Mouse (Mus musculus) liver, embryonic 16.5 days (tissue): ENCODE measurements around the gene Ttll2. TPM values are rescaled to one million over a fixed set of nuclear protein-coding genes. Genes with fewer than 3 reads are reported as not detected.
"Not testable (repeated sequence)": the region's sequence is repeated elsewhere in the genome, so short reads cannot be mapped to it uniquely, and the experiment has no call there.

Source experiments
- ATAC-seq: fragments of 200-750 bp; cut with Nextera tagmentation; 2 replicates; pipeline ENCODE4 v1.8.0; 2017; ENCODE audit warnings: low read depth, mild to moderate bottlenecking, moderate number of reproducible peaks, moderate library complexity
- H3K27ac ChIP-seq: fragments of 300-500 bp; sonication (generic); 2 replicates; pipeline ENCODE4 v1.5.1; 2014; ENCODE audit warnings: mild to moderate bottlenecking, low read length
- H3K27me3 ChIP-seq: fragments of 300-500 bp; sonication (generic); 2 replicates; pipeline ENCODE4 v1.6.1; 2014; ENCODE audit warnings: low read depth, low read length, mixed read lengths; ENCODE audit not compliant: control insufficient read depth, insufficient read depth
- H3K36me3 ChIP-seq: fragments of 300-500 bp; sonication (generic); 2 replicates; pipeline ENCODE4 v1.6.1; 2014; ENCODE audit warnings: mild to moderate bottlenecking; ENCODE audit not compliant: control insufficient read depth, insufficient read depth
- H3K4me1 ChIP-seq: fragments of 300-500 bp; sonication (generic); 2 replicates; pipeline ENCODE4 v1.6.1; 2014; ENCODE audit warnings: low read depth, low read length, mixed read lengths; ENCODE audit not compliant: control insufficient read depth
- H3K4me2 ChIP-seq: fragments of 300-500 bp; sonication (generic); 2 replicates; pipeline ENCODE4 v1.6.1; 2014; ENCODE audit warnings: low read depth, low read length, mixed read lengths
- H3K4me3 ChIP-seq: fragments of 300-500 bp; sonication (generic); 2 replicates; pipeline ENCODE4 v1.5.1; 2014; ENCODE audit warnings: low read depth, mild to moderate bottlenecking, low read length
- H3K9ac ChIP-seq: fragments of 300-500 bp; sonication (generic); 2 replicates; pipeline ENCODE4 v1.6.1; 2014; ENCODE audit warnings: low read depth, low read length
- H3K9me3 ChIP-seq: fragments of 300-500 bp; sonication (generic); replicated peaks from 2 replicates; pipeline ENCODE4 v1.6.1; 2016; ENCODE audit warnings: low read length; ENCODE audit not compliant: control insufficient read depth
- WGBS: fragments of 180-500 bp; shearing (Covaris S2); extraction: QIAGEN DNeasy Blood & Tissue Kit; methylation state at CpG from one replicate; pipeline ENCODE4 v1.1.7; 2014; ENCODE audit not compliant: insufficient replicate concordance; 5-methylcytosine and 5-hydroxymethylcytosine counted together
- polyA plus RNA-seq: library from polyadenylated mRNA; unstranded; fragments of >200 nt; fragmentation: Nextera tagmentation; extraction: Ambion mirVana; gene quantifications from 2 replicates; pipeline ENCODE4 v1.2.1, GENCODE M21; 2015

Ttll2 gene
- polyA plus RNA-seq, 1 experiment from 2014 or later: 0.12 TPM

- H3K4me2 ChIP-seq, H3K4me3 ChIP-seq, H3K9me3 ChIP-seq, ATAC-seq, H3K4me1 ChIP-seq, H3K36me3 ChIP-seq, H3K27ac ChIP-seq, H3K9ac ChIP-seq, H3K27me3 ChIP-seq: not testable (repeated sequence)
- 20% methylated on average over 3 of the region's 8 CpGs for WGBS
Measured at GRCm38 (mm10) chr17:7326415-7326814, 26.1 kb downstream of the Ttll2 start.

GRCm38 (mm10) chr17:7324346-7324745 lies 28.1 kb downstream of the Ttll2 start, which contains the start of gene Tcp10a:
Tcp10a (plus strand) TSS chr17:7324646.
- not testable (repeated sequence) for H3K4me3 ChIP-seq, H3K27me3 ChIP-seq, H3K9me3 ChIP-seq, H3K4me1 ChIP-seq, ATAC-seq, H3K27ac ChIP-seq, H3K36me3 ChIP-seq, H3K4me2 ChIP-seq, H3K9ac ChIP-seq
- WGBS: 74% methylated on average over 3 of the region's 5 CpGs

- H3K9ac ChIP-seq, H3K27ac ChIP-seq, H3K27me3 ChIP-seq, H3K9me3 ChIP-seq, H3K4me2 ChIP-seq, ATAC-seq, H3K36me3 ChIP-seq, H3K4me1 ChIP-seq, H3K4me3 ChIP-seq: not testable (repeated sequence)
- 72% methylated on average over 6 of the region's 6 CpGs for WGBS
Measured at GRCm38 (mm10) chr17:7319789-7320188, 32.7 kb downstream of the Ttll2 start.

DNA sequence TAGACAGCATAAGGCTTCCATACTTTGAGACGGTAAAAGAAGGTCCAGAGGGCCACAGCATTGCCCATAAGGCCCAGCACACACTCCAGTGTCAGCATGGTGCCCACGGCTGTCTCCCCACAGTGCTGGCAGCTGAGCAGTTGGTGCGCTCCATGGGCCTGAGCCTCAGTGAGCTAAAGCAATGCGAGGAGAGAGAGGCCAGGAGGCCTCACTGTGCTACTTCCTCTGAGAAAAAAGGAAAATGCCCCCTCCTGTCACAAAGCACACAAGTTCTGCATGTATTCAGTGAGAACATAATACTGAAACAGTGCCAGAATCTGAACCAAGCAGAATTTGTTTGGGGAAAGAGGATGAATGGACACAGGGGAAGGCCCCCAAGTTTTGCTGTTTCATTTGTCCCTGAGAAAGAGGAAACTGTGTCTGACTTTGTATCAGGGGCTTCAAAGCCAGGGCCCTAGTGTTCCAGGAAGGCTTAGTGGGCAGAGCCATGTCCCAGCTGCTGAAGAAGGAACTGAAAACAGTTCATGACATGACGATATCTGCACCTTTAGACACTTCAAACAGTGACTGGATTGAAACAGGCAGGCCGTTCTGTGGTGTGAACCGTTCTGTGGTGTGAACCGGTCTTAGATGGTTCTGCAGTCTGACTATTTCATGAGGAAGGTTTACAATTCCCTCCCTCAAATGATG lies 36.7 kb downstream of the Ttll2 start:
- H3K27ac ChIP-seq, H3K9me3 ChIP-seq, H3K4me2 ChIP-seq, H3K4me3 ChIP-seq, H3K36me3 ChIP-seq, H3K9ac ChIP-seq, H3K27me3 ChIP-seq, ATAC-seq, H3K4me1 ChIP-seq: not testable (repeated sequence)
- 51% methylated on average over 6 of the region's 8 CpGs for WGBS

GRCm38 (mm10) chr17:7306278-7307196 lies 46.0 kb downstream of the Ttll2 start:
- not testable (repeated sequence) for ATAC-seq, H3K36me3 ChIP-seq
- WGBS: 49% methylated on average over 8 of the region's 8 CpGs

More at GRCm38 (mm10) chr17:7306278-7307196, 46.0 kb downstream of the Ttll2 start:
- H3K27ac ChIP-seq, H3K9me3 ChIP-seq, H3K9ac ChIP-seq, H3K4me1 ChIP-seq, H3K4me2 ChIP-seq, H3K27me3 ChIP-seq, H3K4me3 ChIP-seq: not testable (repeated sequence)

Other genes with a start within 250 kb of the Ttll2 start
- 1.1 and 1.6 TPM in 2 replicates for gene Rps6ka2, start 182.6 kb downstream of the Ttll2 start, polyA plus RNA-seq
- not detected in 2 replicates for gene Tcp10a, start 28.1 kb downstream of the Ttll2 start, polyA plus RNA-seq
- not detected in 2 replicates for gene Gm49630, start 19.3 kb upstream of the Ttll2 start, polyA plus RNA-seq
- gene Unc93a2, start 32.8 kb upstream of the Ttll2 start, polyA plus RNA-seq: 0.65 and 0.74 TPM in 2 replicates